Mouse (Mus musculus) testis, adult 2 months (tissue): Measurements from ENCODE around the gene B430306N03Rik. TPM values are rescaled to one million over a fixed set of nuclear protein-coding genes. Genes with fewer than 3 reads are reported as not detected.

ENCODE experiments used
- H3K27ac ChIP-seq: fragments of 200-500 bp; 2 replicates; pipeline ENCODE4 v1.5.1; 2012; ENCODE audit warnings: low read depth, low read length; ENCODE audit not compliant: control insufficient read depth, insufficient read depth
- H3K27me3 ChIP-seq: fragments of 200-500 bp; 2 replicates; pipeline ENCODE4 v1.6.1; 2012; ENCODE audit warnings: mild to moderate bottlenecking, low read length, moderate library complexity; ENCODE audit not compliant: control insufficient read depth, insufficient read depth
- H3K36me3 ChIP-seq: fragments of 200-500 bp; 2 replicates; pipeline ENCODE4 v1.6.1; 2012; ENCODE audit warnings: mild to moderate bottlenecking, low read length; ENCODE audit not compliant: control insufficient read depth, insufficient read depth
- H3K4me1 ChIP-seq: fragments of 200-500 bp; 2 replicates; pipeline ENCODE4 v1.6.1; 2012; ENCODE audit warnings: low read length; ENCODE audit not compliant: control insufficient read depth, insufficient read depth
- H3K4me3 ChIP-seq: fragments of 200-500 bp; 2 replicates; pipeline ENCODE4 v1.5.1; 2012; ENCODE audit warnings: low read depth, mild to moderate bottlenecking, low read length, moderate library complexity, mixed read lengths; ENCODE audit not compliant: control insufficient read depth
- CTCF ChIP-seq: fragments of 200-500 bp; IDR thresholded peaks from 2 replicates; pipeline ENCODE4 v1.5.1; 2012; ENCODE audit warnings: low read depth, mild to moderate bottlenecking, inconsistent platforms, low read length, moderate library complexity; ENCODE audit not compliant: control insufficient read depth, insufficient read depth, insufficient replicate concordance
- POLR2A ChIP-seq: fragments of 200-500 bp; IDR thresholded peaks from 2 replicates; pipeline ENCODE4 v1.6.1; 2012; ENCODE audit warnings: low read depth, mild to moderate bottlenecking, inconsistent platforms, low read length, moderate library complexity; ENCODE audit not compliant: control insufficient read depth
- polyA plus RNA-seq: library from polyadenylated mRNA; depleted of rRNA; stranded (reverse); fragments of >200 nt; gene quantifications from 2 replicates; pipeline ENCODE4 v1.2.3, GENCODE M21; 2012

B430306N03Rik gene
- polyA plus RNA-seq, 1 experiment, result 9.8 TPM

DNA sequence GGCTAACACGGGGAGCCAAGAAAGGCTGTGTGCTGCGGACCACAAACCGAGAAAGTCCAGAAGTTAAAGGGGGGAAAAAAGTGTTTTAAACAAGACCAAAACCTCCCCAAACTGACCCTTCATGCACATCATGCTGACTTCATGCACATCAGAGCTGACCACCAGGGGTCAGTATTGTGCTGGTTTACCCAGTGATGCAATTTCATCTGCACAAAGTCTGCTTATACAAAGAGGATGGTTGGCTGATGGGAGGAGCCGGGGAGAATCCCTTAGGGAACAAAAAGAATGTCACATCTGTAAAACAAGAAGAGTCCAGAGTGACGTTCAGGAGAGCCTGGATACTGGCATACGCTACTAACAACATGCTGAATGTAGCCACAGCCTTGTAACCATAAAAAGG is 41.1 kb upstream of the B430306N03Rik start:
- H3K27me3 ChIP-seq, result no peaks in the 10 kb centered on the region
- no peak overlapping the region for H3K4me3 ChIP-seq
- H3K36me3 ChIP-seq, result no peaks in the 10 kb centered on the region
- H3K4me1 ChIP-seq, result no peaks in the 10 kb centered on the region
- TF ChIP-seq CTCF, result peak; percentile 29; the same call in 1 of the 2 replicates
- no peak for TF ChIP-seq POLR2A
- no peak overlapping the region for H3K27ac ChIP-seq

GRCm38 (mm10) chr17:48275736-48276135 is 40.2 kb upstream of the B430306N03Rik start:
- no peak overlapping the region for H3K27ac ChIP-seq
- no peaks in the 10 kb centered on the region for H3K4me1 ChIP-seq
- TF ChIP-seq POLR2A (no peak), CTCF (no peak)
- H3K27me3 ChIP-seq, result no peaks in the 10 kb centered on the region
- no peaks in the 10 kb centered on the region for H3K36me3 ChIP-seq
- no peak overlapping the region for H3K4me3 ChIP-seq

DNA sequence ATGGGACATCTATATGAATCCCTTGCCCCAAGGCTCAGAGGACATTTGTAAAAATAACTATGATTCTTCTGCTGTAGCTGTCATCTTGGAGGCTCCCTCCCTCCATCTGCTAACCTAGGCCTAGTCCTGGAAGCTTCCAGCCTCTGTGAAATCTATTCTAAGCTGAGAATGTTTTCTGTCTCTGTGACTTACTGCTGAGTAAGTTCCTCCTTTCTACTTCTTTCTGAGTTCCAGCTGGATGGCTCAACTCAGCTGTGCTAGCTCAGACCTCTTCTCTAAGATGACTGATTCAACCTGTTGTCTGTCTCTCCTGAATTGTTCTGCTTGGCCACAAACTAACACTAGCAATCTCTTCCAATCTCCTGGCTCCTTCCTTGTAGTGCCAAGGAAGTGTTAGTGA is 37.6 kb upstream of the B430306N03Rik start:
- H3K36me3 ChIP-seq, result no peaks in the 10 kb centered on the region
- no peak overlapping the region for H3K4me3 ChIP-seq
- no peaks in the 10 kb centered on the region for H3K27me3 ChIP-seq
- peaks cover 6% of the 10 kb centered on the region for H3K4me1 ChIP-seq
- no peak overlapping the region for H3K27ac ChIP-seq
- TF ChIP-seq POLR2A (no peak), CTCF (no peak)

GRCm38 (mm10) chr17:48279002-48279401 is 36.9 kb upstream of the B430306N03Rik start:
- Histone ChIP-seq H3K27ac (no peak overlapping the region), H3K4me1 (peaks cover 6% of the 10 kb centered on the region), H3K36me3 (no peaks in the 10 kb centered on the region), H3K4me3 (no peak overlapping the region), H3K27me3 (no peaks in the 10 kb centered on the region)
- TF ChIP-seq CTCF (no peak), POLR2A (no peak)

- H3K27me3 ChIP-seq, result no peaks in the 10 kb centered on the region
- no peaks in the 10 kb centered on the region for H3K36me3 ChIP-seq
- H3K4me1 ChIP-seq, result peaks cover 6% of the 10 kb centered on the region
- H3K4me3 ChIP-seq, result no peak overlapping the region
- no peak for TF ChIP-seq POLR2A
- TF ChIP-seq CTCF, result no peak
- H3K27ac ChIP-seq, result no peak overlapping the region
Observed at GRCm38 (mm10) chr17:48280943-48281738, 34.8 kb upstream of the B430306N03Rik start.

GRCm38 (mm10) chr17:48281739-48282085 is 34.2 kb upstream of the B430306N03Rik start:
- no peak for TF ChIP-seq POLR2A
- Histone ChIP-seq H3K27me3 (no peaks in the 10 kb centered on the region), H3K4me3 (no peak overlapping the region), H3K36me3 (no peaks in the 10 kb centered on the region), H3K4me1 (peaks cover 6% of the 10 kb centered on the region), H3K27ac (no peak overlapping the region)

- Histone ChIP-seq H3K27ac (no peak overlapping the region), H3K4me1 (no peaks in the 10 kb centered on the region), H3K4me3 (no peak overlapping the region), H3K27me3 (no peaks in the 10 kb centered on the region), H3K36me3 (no peaks in the 10 kb centered on the region)
- TF ChIP-seq POLR2A (no peak), CTCF (no peak)
Observed at GRCm38 (mm10) chr17:48286765-48287164, 29.2 kb upstream of the B430306N03Rik start.
